Comparison of ENCODE assay signal across 26 mouse cellular contexts in genomic region chr2:35253751-35254150, GRCm38 (mm10). TPM values are rescaled to one million over a fixed set of nuclear protein-coding genes. Genes with fewer than 3 reads are reported as not detected.
DNase-seq lines count a peak whose midpoint lies in the region; ATAC-seq lines count a peak whose summit lies in the region.
"Had no signal": no experiment of that assay in that cellular context is flagged by ENCODE, and none has a peak within 500 bp of the region (broad histone marks: within the 10 kb centered on the region; RNA-seq: fewer than 3 reads in every experiment).

No protein-coding gene starts in this region.

- peak; percentile 48 to 50 for DNase-seq in spleen, postnatal 36 days (ENCODE audit: low spot score in 2 of 2)
- no peak for DNase-seq in spleen, adult 18-20 months
- DNase-seq in kidney, adult 18-20 months = no peak
- no peak for DNase-seq in left cerebral cortex, adult 11 months (ENCODE audit: low spot score)
- DNase-seq: adrenal gland, postnatal 10 days; adrenal gland, postnatal 36 days; cerebellum, adult 18-20 months; cerebellum, adult 9-10 months; cerebellum, postnatal 14 days; forebrain, postnatal 0 days; gastrocnemius, adult 2 months; gastrocnemius, postnatal 14 days; heart, adult 18-20 months; heart, postnatal 14 days; heart, postnatal 4 days had no signal

- 92% methylated on average over 4 of the region's 4 CpGs for WGBS in forebrain, embryonic 12.5 days

- peaks cover 46% of the 10 kb centered on the region for H3K27me3 ChIP-seq in forebrain, embryonic 12.5 days
- H3K27me3 ChIP-seq: Patski had no signal

- no peak overlapping the region for H3K4me2 ChIP-seq in forebrain, embryonic 12.5 days
- H3K4me2 ChIP-seq: heart, embryonic 13.5 days; hindbrain, embryonic 14.5 days had no signal

- no peak overlapping the region for H3K9ac ChIP-seq in forebrain, embryonic 12.5 days
- H3K9ac ChIP-seq: forebrain, postnatal 0 days; heart, embryonic 13.5 days; hindbrain, embryonic 14.5 days had no signal

- H3K9me3 ChIP-seq in forebrain, embryonic 12.5 days = no peaks in the 10 kb centered on the region
- H3K9me3 ChIP-seq: forebrain, embryonic 10.5 days; heart, embryonic 10.5 days; heart, embryonic 13.5 days had no signal

- H3K27ac ChIP-seq in forebrain, embryonic 12.5 days = no peak overlapping the region
- H3K27ac ChIP-seq: forebrain, embryonic 10.5 days; gastrocnemius, adult 2 months; heart, embryonic 10.5 days; heart, embryonic 13.5 days; hindbrain, embryonic 14.5 days; hindbrain, postnatal 0 days had no signal

- H3K36me3 ChIP-seq in forebrain, embryonic 12.5 days (replicated peaks) = no peaks in the 10 kb centered on the region
- H3K36me3 ChIP-seq: forebrain, embryonic 10.5 days; G1E; heart, embryonic 10.5 days; heart, embryonic 13.5 days had no signal

- H3K4me3 ChIP-seq in forebrain, embryonic 12.5 days (replicated peaks) = no peak overlapping the region
- H3K4me3 ChIP-seq: forebrain, embryonic 10.5 days; gastrocnemius, adult 2 months; heart, embryonic 10.5 days; heart, embryonic 13.5 days had no signal

- H3K4me1 ChIP-seq in forebrain, embryonic 12.5 days = peaks cover 25% of the 10 kb centered on the region

- peak; percentile 54 for ATAC-seq in granulocyte monocyte progenitor cell, adult 5-6 weeks (replicated peaks; ENCODE audit: poor library complexity, severe bottlenecking)
- peak; percentile 42; the same call in 1 of the 2 replicates for ATAC-seq in neutrophil, adult 5-6 weeks (ENCODE audit: extremely low read depth, insufficient number of reproducible peaks, low FRiP score, poor library complexity, severe bottlenecking)
- no peak for ATAC-seq in forebrain, embryonic 12.5 days (ENCODE audit: low FRiP score)
- ATAC-seq: forebrain, embryonic 14.5 days; forebrain, postnatal 0 days; hindbrain, postnatal 0 days; Patski had no signal

RNA-seq across cellular contexts. Expression of gene Gsn, which starts 2.4 kb away (rescaled TPM):
- total RNA-seq in granulocyte monocyte progenitor cell, adult 5-6 weeks (2014; fragmentation: Nextera tagmentation) = 3.7 and 7.8 TPM in 2 replicates
- total RNA-seq in granulocyte monocyte progenitor cell, adult 5-6 weeks (2017) = 8.4 and 10.0 TPM in 2 replicates
- 187 and 197 TPM in 2 replicates for total RNA-seq in neutrophil, adult 5-6 weeks (2017)
- 27.2 and 32.7 TPM in 2 replicates for polyA plus RNA-seq in forebrain, embryonic 12.5 days (2016; fragmentation: Nextera tagmentation; extraction: Ambion mirVana)

RNA-seq across cellular contexts. Expression of gene Rab14, which starts 52.8 kb away (rescaled TPM):
- 102 and 118 TPM in 2 replicates for total RNA-seq in granulocyte monocyte progenitor cell, adult 5-6 weeks (2014; fragmentation: Nextera tagmentation)
- total RNA-seq in granulocyte monocyte progenitor cell, adult 5-6 weeks (2017) = 102 and 136 TPM in 2 replicates
- 215 and 295 TPM in 2 replicates for total RNA-seq in neutrophil, adult 5-6 weeks (2017)
- 355 and 396 TPM in 2 replicates for polyA plus RNA-seq in forebrain, embryonic 12.5 days (2016; fragmentation: Nextera tagmentation; extraction: Ambion mirVana)

Comparison
In these comparisons a context has a peak if more than half of its experiments do, and no peak if none do; other contexts are left out.
1. DNase-seq: peak in spleen, postnatal 36 days (2 of 2); none in spleen, adult 18-20 months (0 of 2), kidney, adult 18-20 months (single experiment) and left cerebral cortex, adult 11 months (single experiment).
2. RNA of gene Gsn, which starts 2.4 kb away (total RNA-seq): 187 to 197 TPM in neutrophil, adult 5-6 weeks; 3.7 to 10.0 TPM in granulocyte monocyte progenitor cell, adult 5-6 weeks; every median in the first group is over 10 times any median in the second.